Mouse (Mus musculus): ENCODE measurements around the gene S100pbp.

DNA sequence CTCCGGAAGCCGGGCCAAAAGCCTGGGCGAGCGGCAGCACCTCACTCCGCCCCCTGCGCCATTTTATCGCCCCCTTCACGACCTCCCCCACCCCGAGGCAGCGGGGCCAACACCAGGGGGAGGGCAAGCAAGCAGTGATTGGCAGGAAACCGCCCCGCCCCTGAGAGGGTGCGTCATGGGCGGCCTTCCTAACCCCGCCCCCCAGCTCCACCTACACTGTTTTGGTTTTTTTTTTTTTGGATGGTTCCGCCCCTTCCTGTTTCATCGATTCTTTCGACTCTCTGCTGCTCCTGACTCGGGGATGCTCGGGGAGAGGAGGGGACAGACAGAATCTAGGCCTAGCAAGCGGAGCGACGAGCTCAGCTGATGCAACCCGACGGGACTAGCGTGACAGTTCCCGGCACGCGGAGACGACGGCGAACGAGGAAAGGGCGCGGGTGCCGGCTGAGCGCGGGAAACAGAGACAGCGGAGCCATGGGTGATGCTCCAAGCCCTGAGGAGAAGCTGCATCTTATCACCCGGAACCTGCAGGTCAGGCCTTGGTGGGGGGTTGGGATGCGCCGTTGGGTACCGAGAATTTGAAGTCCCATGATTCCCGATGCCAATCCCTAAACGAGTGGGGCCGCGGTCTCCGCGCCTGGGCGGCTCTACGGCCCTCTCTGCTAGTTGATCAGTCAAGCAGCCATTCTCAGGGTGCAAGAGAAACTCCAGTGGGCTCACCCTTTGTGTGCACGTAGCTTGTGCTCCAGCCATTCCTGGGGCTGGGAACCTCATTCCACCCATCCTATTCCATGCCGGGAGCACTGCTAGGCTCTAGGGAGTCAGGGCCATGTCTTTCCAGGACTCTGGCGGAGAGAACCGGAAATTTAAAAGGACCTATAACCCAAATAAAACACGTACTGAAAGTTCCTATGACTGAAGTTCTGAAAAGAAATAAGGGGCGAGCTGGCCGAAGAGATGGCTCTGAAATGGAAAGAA is at the start of gene S100pbp, which contains the start of gene Yars:
- TF ChIP-seq CTCF (IDR thresholded peaks at IDR 0.05; ENCODE audit: borderline replicate concordance, extremely low read depth, insufficient read depth, insufficient read length): no peak
- TF ChIP-seq POLR2A (IDR thresholded peaks at IDR 0.05; ENCODE audit: borderline replicate concordance, extremely low read depth, insufficient read depth, insufficient read length, poor library complexity, severe bottlenecking): peak; percentile 36; the same call in 1 of the 2 replicates

All from brain, embryonic 14.5 days (tissue).